Mouse (Mus musculus) thymus, adult 2 months (tissue): ENCODE measurements around the gene Ppp1r3f.

Experiments
- CTCF ChIP-seq: fragments of 200-500 bp; IDR thresholded peaks from 2 replicates; pipeline ENCODE4 v1.5.1; 2012; ENCODE audit warnings: mild to moderate bottlenecking, control low read depth, low read length, moderate library complexity, borderline replicate concordance; ENCODE audit not compliant: control insufficient read depth, poor library complexity, insufficient read depth; ENCODE audit errors: extremely low read depth
- POLR2A ChIP-seq: fragments of 200-500 bp; IDR thresholded peaks from 2 replicates; pipeline ENCODE4 v1.6.1; 2012; ENCODE audit warnings: mild to moderate bottlenecking, low read length, control low read depth, moderate library complexity; ENCODE audit not compliant: control insufficient read depth, poor library complexity, insufficient read depth; ENCODE audit errors: extremely low read depth

DNA sequence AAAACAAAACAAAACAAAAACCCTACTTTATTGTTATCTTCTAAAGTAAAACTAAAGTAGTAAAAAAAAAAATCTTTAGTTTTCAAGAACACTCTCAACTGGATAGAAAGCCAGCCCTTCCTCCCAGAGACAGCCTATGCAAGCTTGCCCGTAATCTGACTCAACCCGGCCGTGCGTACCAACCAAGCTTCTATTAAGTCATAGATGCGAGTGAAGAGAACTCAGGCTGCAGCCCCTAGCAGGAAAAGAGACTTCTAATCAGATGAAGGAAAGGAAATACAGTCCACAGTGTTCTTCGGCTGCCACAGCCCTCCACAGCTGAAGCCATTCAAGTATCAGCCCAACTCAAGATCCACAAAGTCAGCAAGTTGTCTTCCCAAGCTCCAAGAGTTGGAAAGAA, 7.7 kb downstream of the Ppp1r3f start:
- TF ChIP-seq POLR2A (no peak), CTCF (no peak)
